Mouse (Mus musculus): Measurements from ENCODE around the gene Lrrk1. TPM values are rescaled to one million over a fixed set of nuclear protein-coding genes. Genes with fewer than 3 reads are reported as not detected.

Gene Lrrk1
- total RNA-seq, 1 experiment from 2014 or later: 12.2 TPM

DNA sequence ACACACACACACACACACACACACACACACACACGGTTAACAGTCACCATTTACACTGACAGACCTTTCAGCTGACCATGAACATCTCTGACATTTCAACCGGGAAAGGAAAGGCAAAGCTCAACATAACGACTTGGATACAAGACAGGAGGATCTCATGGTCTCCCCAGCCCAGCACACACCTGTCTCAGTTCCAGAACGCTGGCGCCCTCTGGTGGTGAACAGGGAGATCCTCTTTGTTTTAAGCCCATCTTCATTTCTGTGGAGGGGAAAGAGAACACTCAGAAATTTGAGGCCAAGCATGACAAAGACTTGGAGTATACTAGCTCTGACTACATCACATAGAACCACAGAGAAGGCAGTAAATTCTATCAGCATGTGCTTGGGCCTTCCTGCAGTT, 87.5 kb downstream of the Lrrk1 start:
- DNase-seq: peak; percentile 90

DNA sequence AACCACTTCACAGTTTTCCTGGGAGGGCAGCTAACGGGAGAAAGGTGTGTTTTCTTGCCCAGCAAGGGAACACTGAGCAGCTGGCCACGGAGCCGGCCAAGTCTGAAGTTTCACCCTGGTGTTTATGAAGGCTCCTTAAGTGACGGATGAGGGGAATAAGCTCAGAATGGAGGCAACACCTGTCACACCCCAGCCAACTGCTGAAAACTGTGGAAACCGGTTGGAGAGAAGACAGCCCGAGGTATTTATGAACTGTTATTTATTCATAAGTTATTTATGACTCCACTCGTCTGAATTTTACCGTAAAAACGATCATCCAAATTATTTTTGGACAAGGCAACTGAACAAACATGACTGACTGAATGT, 90.5 kb downstream of the Lrrk1 start:
- no peak for DNase-seq

GRCm38 (mm10) chr7:66296921-66297655, 91.1 kb downstream of the Lrrk1 start:
- no peak for DNase-seq

GRCm38 (mm10) chr7:66292552-66293376, 95.4 kb downstream of the Lrrk1 start:
- DNase-seq: peak; percentile 32

DNA sequence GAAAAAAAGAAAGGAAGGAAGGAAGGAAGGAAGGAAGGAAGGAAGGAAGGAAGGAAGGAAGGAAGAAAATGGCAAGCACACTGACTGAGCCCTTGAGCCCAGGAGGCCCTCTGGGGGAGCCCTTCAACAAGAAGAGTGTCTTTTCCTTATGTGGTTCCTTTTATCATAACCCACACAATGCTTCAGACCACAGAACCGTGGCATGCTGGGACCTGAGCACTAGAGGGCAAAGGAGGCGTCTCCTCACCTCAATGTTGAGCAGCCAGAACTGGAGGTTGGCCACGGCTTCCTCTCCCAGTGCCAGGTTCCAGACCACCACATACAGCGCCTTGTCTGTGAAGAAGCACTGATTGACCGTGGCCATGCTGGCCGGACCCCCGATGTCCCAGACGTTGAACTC, 96.1 kb downstream of the Lrrk1 start:
- DNase-seq: no peak

GRCm38 (mm10) chr7:66282984-66283612, 105.1 kb downstream of the Lrrk1 start:
- DNase-seq: no peak

DNA sequence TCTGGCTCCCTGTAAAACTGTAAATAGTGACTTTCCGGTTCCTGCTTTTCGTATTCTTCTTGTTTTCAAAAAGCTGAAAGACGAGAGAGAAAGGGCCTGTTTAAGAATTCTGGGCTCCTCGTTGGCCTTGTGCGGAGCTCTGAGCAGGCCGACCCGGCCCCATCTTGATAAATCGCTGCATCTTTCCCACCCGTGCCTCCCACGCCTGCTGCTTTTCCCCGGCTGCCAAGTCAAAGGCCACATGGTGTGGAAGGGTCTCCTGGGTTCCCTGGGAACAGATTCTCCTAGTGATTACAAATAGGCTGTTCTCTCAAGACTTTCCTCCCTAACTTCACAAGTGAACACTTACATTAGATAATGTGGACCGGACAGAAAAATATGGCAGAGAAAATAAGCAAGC, 105.9 kb downstream of the Lrrk1 start:
- no peak for DNase-seq

DNA sequence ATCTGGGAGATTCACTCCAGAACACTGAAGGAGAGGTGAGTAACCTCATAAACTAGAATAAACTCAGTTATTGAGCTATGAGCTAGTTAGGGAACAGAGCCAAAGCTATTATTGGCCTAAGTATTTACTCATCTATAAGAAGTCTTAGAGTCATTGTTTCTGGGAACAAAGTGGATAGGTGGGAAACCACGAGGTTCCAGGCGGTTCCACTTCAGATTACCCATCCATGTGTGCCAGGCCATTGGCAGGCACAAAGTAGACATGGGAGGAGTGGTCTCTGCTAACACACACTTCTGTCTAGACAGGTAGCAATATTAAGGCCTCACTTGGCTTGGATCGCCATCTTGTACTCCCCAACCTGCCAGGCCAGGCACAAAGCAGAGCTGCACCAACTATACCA, 110.1 kb downstream of the Lrrk1 start:
- DNase-seq: no peak

DNA sequence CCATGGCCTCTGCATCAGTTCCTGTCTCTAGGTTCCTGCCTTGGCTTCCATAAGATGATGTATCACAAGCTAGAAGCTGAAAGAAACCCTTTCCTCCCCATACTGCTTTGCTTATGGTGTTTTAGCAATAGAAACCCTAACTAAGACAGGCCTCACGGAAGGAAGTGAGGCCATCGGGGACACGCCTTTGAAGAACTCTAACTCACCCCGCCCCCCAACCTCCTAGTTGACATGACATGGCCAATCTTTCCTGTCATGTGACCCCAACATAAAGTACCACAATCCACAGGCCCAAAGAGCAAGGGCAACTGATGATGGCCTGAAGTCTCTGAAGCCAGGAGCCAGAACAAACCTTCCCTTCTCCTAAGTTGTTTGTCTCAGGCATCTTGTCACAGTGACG, 114.7 kb downstream of the Lrrk1 start:
- no peak for DNase-seq

- DNase-seq: no peak
These were observed 116.9 kb downstream of the Lrrk1 start for GRCm38 (mm10) chr7:66271226-66271625.

DNA sequence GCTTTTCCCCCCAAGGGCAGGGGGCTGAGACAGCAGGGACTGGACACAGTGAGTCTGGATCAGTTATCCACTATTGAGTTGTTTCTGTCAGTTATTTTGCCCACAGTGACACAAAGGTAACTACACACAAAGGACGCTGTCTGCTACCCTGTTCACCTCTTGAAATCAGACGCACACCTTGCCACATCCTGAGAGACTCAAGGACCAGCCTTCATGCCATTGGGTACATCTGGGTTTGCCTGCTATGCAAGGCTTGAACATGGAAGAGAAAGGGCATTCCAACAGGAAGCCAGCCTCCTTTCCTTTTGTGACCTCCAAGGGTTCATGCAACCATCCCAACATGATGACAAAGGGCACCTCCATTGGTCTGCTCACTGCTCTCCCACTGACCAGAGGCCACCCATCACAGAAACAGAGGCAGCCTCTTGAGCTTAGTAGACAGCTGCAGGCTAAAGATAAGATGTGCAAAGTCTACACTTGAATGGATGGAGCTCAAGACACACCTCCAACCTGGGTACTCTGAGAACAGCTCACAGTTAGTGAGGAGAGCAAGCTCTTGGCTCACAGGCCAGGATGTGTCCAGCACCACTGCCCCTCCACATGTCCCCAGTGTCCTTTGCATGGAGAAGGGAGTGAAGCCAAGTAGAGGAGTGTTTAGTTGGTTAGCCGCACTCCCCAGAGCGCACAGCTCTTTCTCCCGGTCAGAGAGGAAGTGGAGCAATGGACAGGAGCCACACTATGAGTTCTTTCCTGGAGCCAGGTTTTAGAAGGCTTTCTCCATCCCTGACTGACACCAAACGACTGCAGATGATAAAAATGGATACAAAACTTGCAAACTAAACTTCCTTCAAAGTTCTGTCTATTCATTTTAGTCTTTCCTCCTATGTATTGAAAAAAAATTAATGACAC, 121.0 kb downstream of the Lrrk1 start:
- no peak for DNase-seq

DNA sequence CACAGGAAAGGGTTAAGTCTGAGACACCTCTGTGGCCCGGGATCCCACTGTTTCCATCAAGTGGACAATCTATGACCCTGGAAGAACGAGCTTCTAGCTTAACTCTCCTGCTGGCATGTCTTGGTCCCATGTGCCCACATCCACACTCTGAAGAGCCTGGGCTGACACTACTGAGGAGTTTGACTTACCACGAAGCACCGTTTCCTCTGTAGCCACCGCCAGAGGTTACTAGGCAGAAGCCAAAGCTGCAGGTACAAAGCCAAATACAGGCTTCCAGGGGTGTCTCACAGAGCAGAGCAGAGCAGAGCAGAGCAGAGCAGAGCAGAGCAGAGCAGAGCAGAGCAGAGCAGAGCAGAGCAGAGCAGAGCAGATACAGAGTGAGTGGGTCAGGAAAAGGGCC, 124.7 kb downstream of the Lrrk1 start:
- DNase-seq: no peak

- DNase-seq: no peak
These were observed 125.5 kb downstream of the Lrrk1 start for GRCm38 (mm10) chr7:66262570-66263156.

GRCm38 (mm10) chr7:66260763-66261390, 127.3 kb downstream of the Lrrk1 start:
- no peak for DNase-seq

DNA sequence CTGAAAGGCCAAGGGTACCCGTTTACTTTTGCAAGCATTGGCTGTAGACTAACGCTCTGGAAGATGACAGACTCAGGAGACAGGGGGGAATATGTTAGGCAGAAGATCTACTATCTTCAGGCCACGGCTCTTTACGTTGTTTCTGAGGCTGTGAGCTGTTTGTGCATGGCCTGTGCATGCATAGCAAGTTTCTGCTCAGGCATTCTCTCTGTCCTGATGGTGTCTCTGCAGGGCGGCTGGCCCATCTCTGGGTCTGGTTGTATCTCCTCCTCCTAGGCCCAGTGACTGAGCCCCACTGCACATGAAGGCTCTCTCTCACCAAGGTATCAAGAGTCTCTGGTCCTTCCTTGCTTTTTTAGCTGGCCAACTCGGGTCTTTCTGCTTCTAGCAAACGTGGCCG, 127.9 kb downstream of the Lrrk1 start:
- no peak for DNase-seq

DNA sequence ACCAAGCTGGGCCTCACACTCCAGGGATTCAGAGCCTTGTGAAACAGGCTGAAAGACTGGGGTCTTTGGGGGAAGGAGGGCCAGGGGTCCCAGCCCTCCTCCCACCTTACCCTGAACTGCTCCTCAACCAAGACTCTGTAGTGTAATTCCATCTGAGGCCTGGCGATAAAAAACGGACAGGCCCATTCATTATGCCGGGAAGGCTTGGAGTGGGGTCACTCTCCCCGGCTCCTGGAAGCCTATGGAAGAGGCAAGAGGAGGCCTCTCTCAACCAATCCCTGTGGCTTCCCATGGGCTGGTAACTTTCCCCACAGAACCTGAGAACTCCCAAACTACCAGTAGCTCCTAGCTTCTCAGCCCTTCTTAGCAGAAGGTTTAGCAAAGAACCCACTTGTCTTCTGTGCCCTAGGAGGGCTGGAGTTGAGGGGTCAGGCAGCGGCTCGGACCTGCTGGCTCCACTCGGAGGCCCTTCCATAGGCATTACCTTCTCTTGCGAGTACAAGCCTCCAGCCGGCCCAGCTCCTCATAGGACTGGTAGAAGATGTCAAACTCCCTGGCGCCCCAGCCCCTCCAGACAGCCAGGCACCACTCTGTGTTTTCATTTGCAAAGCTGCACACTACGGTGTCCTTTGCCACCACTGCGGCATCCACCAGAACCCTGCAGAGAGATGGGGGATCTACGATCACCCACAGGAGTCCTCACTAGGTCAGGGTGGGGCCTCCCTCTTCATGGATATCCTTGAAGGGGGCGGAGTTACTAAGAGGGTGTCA, 128.5 kb downstream of the Lrrk1 start:
- DNase-seq: no peak

- no peak for DNase-seq
These were observed 129.2 kb downstream of the Lrrk1 start for GRCm38 (mm10) chr7:66258997-66259396.

DNA sequence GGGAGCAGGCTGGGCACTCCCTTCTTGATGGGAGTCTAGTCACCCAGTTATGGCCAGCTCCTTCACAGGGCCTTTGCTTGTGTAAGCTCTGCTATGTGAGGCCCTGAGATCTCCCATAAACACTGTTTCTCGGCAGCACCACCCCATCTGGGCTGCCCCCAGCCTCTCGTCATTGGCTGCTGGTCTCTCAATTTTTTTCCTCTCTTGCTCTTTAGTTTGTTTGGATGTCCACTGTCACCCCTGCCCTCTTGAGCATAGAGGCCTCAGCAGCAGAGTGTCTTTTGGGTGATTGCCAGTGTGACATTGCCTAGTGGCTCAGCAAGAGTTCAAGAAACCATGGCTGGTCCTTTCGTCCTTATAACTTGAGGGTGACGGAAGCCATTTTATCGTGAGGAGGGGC, 130.9 kb downstream of the Lrrk1 start:
- DNase-seq: no peak

- DNase-seq: no peak
These were observed 131.7 kb downstream of the Lrrk1 start for GRCm38 (mm10) chr7:66256441-66256840.

- DNase-seq: no peak
These were observed 133.2 kb downstream of the Lrrk1 start for GRCm38 (mm10) chr7:66254993-66255392.
